Mouse (Mus musculus): ENCODE results near the gene Bcl2l10. TPM values are rescaled to one million over a fixed set of nuclear protein-coding genes. Genes with fewer than 3 reads are reported as not detected.

The Bcl2l10 gene
- not detected in 2 replicates for polyA plus RNA-seq (2015; fragmentation: Nextera tagmentation; extraction: Ambion mirVana)

DNA sequence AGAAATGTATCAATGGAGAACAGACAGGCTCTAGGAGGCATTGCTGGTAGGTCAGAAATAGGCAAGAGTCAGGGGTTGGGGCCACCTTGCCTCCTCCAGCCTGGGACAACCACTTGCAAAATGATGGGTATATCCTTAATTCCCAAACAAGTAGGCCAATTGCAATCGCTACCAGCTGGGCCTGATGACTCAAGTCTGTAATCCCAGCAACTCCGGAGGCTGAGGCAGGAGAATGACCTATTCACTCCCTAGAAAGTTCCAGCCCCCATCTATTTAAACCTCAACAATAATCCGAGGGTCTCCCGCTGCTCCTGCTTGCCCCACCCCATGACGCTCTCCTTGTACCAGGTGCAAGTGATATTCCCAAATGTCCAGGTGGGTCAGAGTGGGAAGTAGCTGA is at the start of gene Bcl2l10:
Gene Bcl2l10, plus strand, starts transcription at position 301 of the 400 bp plus-strand sequence.
- 93% methylated on average over 5 of the region's 5 CpGs for WGBS
- no peak within 1 kb of the TSS for H3K4me2 ChIP-seq (replicated peaks; ENCODE audit: low read depth)
- no peaks in the 10 kb centered on the region for H3K9me3 ChIP-seq (ENCODE audit: control insufficient read depth)

GRCm38 (mm10) chr9:75299342-75299741 is 48.2 kb upstream of the Bcl2l10 start:
- H3K9me3 ChIP-seq (ENCODE audit: control insufficient read depth), result no peaks in the 10 kb centered on the region
- no peaks in the 10 kb centered on the region for H3K36me3 ChIP-seq (ENCODE audit: control insufficient read depth, insufficient read depth)
- no peak overlapping the region for H3K4me2 ChIP-seq (replicated peaks; ENCODE audit: low read depth)
- ATAC-seq, result no peak
- no peaks in the 10 kb centered on the region for H3K27me3 ChIP-seq (replicated peaks; ENCODE audit: control insufficient read depth, insufficient read depth, low read length)
- H3K27ac ChIP-seq (ENCODE audit: low read depth, low read length), result no peak overlapping the region
- no peak overlapping the region for H3K4me3 ChIP-seq (ENCODE audit: low read depth, low read length)
- H3K4me1 ChIP-seq (replicated peaks; ENCODE audit: control insufficient read depth, insufficient read depth, low read length), result no peaks in the 10 kb centered on the region
- WGBS, result 88% methylated on average over 2 of the region's 2 CpGs
- no peak overlapping the region for H3K9ac ChIP-seq (ENCODE audit: low read depth, low read length)
- peak; percentile 60 for TF ChIP-seq CTCF (IDR thresholded peaks at IDR 0.05; ENCODE audit: low read depth)

More for the DNA sequence above, at the start of gene Bcl2l10:
- ATAC-seq, result no peak
- TF ChIP-seq CTCF (IDR thresholded peaks at IDR 0.05; ENCODE audit: low read depth), result no peak
- Histone ChIP-seq H3K4me3 (ENCODE audit: low read depth, low read length) (no peak within 1 kb of the TSS), H3K4me1 (replicated peaks; ENCODE audit: control insufficient read depth, insufficient read depth, low read length) (no peaks in the 10 kb centered on the region), H3K9ac (ENCODE audit: low read depth, low read length) (no peak within 1 kb of the TSS), H3K27me3 (replicated peaks; ENCODE audit: control insufficient read depth, insufficient read depth, low read length) (no peaks in the 10 kb centered on the region), H3K27ac (ENCODE audit: low read depth, low read length) (no peak within 1 kb of the TSS; the same call in 1 of the 2 replicates), H3K36me3 (ENCODE audit: control insufficient read depth, insufficient read depth) (0 out of 2 replicates have a peak, but pooled peaks cover 8% of the 10 kb centered on the region)

DNA sequence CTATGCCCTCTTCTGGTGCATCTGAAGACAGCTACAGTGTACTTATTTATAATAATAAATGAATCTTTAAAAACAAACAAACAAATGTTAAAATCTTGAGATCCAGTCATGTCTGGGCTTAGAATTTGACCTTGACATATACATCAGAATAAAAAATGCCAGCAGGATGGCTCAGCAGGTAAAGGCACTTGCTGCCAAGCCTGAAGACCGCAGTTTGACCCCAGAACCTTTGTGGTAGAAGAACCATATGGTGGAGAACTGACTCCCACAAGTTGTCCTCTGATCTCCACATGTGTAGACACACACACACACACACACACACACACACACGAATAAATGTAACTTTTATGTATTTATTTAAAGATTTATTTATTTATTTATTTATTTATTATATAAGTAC is 44.5 kb upstream of the Bcl2l10 start:
- 85% methylated on average over 2 of the region's 2 CpGs for WGBS
- H3K4me2 ChIP-seq (replicated peaks; ENCODE audit: low read depth), result no peak overlapping the region
- no peak overlapping the region for H3K9ac ChIP-seq (ENCODE audit: low read depth, low read length)
- no peaks in the 10 kb centered on the region for H3K9me3 ChIP-seq (ENCODE audit: control insufficient read depth)
- no peaks in the 10 kb centered on the region for H3K27me3 ChIP-seq (replicated peaks; ENCODE audit: control insufficient read depth, insufficient read depth, low read length)
- no peaks in the 10 kb centered on the region for H3K4me1 ChIP-seq (replicated peaks; ENCODE audit: control insufficient read depth, insufficient read depth, low read length)
- no peak for TF ChIP-seq CTCF (IDR thresholded peaks at IDR 0.05; ENCODE audit: low read depth)
- H3K36me3 ChIP-seq (ENCODE audit: control insufficient read depth, insufficient read depth), result no peaks in the 10 kb centered on the region
- no peak overlapping the region for H3K4me3 ChIP-seq (ENCODE audit: low read depth, low read length)
- ATAC-seq, result no peak
- no peak overlapping the region for H3K27ac ChIP-seq (ENCODE audit: low read depth, low read length)

DNA sequence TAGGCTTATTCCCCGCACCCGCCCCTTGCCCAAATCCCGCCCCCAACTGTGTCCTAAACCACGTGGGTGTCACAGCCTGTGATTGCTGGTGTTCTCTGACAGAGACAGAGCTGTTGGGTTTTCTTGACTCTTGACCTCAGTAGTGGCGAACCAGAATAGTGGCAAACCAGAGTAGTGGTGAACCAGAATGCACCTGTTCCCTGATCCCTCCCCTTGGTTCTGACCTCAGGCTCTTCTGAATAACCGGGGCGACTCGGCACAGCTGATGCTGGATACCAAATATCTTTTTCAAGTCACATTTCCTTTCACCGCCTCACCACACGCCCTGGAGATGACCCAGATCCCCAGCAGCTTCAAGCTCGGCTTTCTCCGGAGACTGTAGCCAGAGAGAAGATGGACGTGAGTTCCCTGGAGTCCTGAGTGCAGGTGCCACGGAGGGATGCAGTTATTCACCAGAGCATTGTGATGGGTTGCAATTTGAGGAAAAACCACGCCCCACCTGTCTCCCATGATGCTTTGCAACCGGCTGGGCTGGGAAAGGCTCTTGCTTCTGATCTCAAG is 43.8 kb upstream of the Bcl2l10 start:
- TF ChIP-seq CTCF (IDR thresholded peaks at IDR 0.05; ENCODE audit: low read depth), result no peak
- Histone ChIP-seq H3K4me2 (replicated peaks; ENCODE audit: low read depth) (no peak overlapping the region), H3K36me3 (ENCODE audit: control insufficient read depth, insufficient read depth) (no peaks in the 10 kb centered on the region), H3K27me3 (replicated peaks; ENCODE audit: control insufficient read depth, insufficient read depth, low read length) (no peaks in the 10 kb centered on the region), H3K9ac (ENCODE audit: low read depth, low read length) (no peak overlapping the region), H3K27ac (ENCODE audit: low read depth, low read length) (no peak overlapping the region), H3K9me3 (ENCODE audit: control insufficient read depth) (no peaks in the 10 kb centered on the region), H3K4me3 (ENCODE audit: low read depth, low read length) (no peak overlapping the region), H3K4me1 (replicated peaks; ENCODE audit: control insufficient read depth, insufficient read depth, low read length) (no peaks in the 10 kb centered on the region)
- no peak for ATAC-seq
- WGBS, result 47% methylated on average over 16 of the region's 16 CpGs

GRCm38 (mm10) chr9:75304286-75304685 is 43.3 kb upstream of the Bcl2l10 start:
- H3K27ac ChIP-seq (ENCODE audit: low read depth, low read length), result no peak overlapping the region
- H3K36me3 ChIP-seq (ENCODE audit: control insufficient read depth, insufficient read depth), result no peaks in the 10 kb centered on the region
- ATAC-seq, result no peak
- no peaks in the 10 kb centered on the region for H3K4me1 ChIP-seq (replicated peaks; ENCODE audit: control insufficient read depth, insufficient read depth, low read length)
- H3K9me3 ChIP-seq (ENCODE audit: control insufficient read depth), result no peaks in the 10 kb centered on the region
- 45% methylated on average over 7 of the region's 7 CpGs for WGBS
- H3K9ac ChIP-seq (ENCODE audit: low read depth, low read length), result no peak overlapping the region
- TF ChIP-seq CTCF (IDR thresholded peaks at IDR 0.05; ENCODE audit: low read depth), result no peak
- H3K27me3 ChIP-seq (replicated peaks; ENCODE audit: control insufficient read depth, insufficient read depth, low read length), result no peaks in the 10 kb centered on the region
- no peak overlapping the region for H3K4me3 ChIP-seq (ENCODE audit: low read depth, low read length)
- H3K4me2 ChIP-seq (replicated peaks; ENCODE audit: low read depth), result no peak overlapping the region

DNA sequence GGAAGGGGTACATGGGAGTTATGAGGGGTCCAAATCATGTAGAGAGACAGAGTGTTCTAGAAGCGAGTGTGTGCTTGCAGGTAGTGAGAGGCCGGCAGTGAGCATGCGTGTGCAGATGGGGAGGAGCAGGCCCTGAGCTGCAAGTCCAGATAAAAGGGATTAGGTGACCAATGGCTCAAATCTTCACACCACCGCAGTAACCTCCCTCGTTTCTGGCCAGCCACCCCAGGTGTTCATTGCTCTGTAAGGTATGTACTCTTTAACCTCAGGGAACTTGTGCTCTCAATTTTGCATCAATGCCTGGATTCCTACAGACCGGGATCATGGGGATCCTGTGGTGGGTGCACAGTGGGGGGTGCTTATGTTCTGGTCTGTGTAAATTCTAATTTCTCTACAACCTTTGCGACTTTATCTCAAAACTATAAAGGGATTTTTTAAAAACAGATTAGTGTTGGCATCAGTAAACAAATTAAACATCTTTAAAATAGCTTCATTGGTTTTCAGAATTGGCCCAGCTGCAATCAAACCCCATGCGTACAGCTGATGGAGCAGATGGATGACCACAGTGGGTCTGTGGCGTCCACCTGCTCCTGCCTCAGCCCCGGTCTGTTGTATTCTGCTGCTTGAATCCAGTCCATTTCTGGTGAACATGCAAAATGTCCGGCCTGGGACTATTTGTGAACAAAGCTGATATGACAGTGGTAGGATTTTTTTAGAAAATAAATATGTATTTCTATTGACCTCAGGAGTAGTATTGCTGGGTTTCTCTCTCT is 41.2 kb upstream of the Bcl2l10 start, which contains the start of gene Gnb5:
Gene Gnb5, plus strand, starts transcription at position 163 of the 773 bp plus-strand sequence.
- ATAC-seq, result no peak
- TF ChIP-seq CTCF (IDR thresholded peaks at IDR 0.05; ENCODE audit: low read depth), result no peak
- 83% methylated on average over 11 of the region's 11 CpGs for WGBS
- Histone ChIP-seq H3K9me3 (ENCODE audit: control insufficient read depth) (no peaks in the 10 kb centered on the region), H3K27ac (ENCODE audit: low read depth, low read length) (no peak within 1 kb of the TSS), H3K36me3 (ENCODE audit: control insufficient read depth, insufficient read depth) (no peaks in the 10 kb centered on the region), H3K4me3 (ENCODE audit: low read depth, low read length) (no peak within 1 kb of the TSS), H3K4me2 (replicated peaks; ENCODE audit: low read depth) (no peak within 1 kb of the TSS), H3K4me1 (replicated peaks; ENCODE audit: control insufficient read depth, insufficient read depth, low read length) (no peaks in the 10 kb centered on the region), H3K27me3 (replicated peaks; ENCODE audit: control insufficient read depth, insufficient read depth, low read length) (no peaks in the 10 kb centered on the region), H3K9ac (ENCODE audit: low read depth, low read length) (no peak within 1 kb of the TSS)

All from intestine, postnatal 0 days (tissue).